Mouse (Mus musculus): ENCODE results near the gene Cenps. TPM values are rescaled to one million over a fixed set of nuclear protein-coding genes. Genes with fewer than 3 reads are reported as not detected.

Cenps gene
- polyA plus RNA-seq (2012; fragmentation: generic; extraction: Trizol): 32.5 TPM
- long read RNA-seq, experiment 1, transcript Cenps-201 (5 exons, 1,110 nt): major isoform, 13 of 19 reads
- long read RNA-seq, experiment 1, partial matches to known transcripts: 1 of 19 reads
- long read RNA-seq, experiment 1, other reads (novel, unspliced or antisense): 3 of 19 reads
- long read RNA-seq, experiment 2, transcript Cenps-201 (5 exons, 1,110 nt): major isoform, 5 of 8 reads
- long read RNA-seq, experiment 2, partial matches to known transcripts: 0 of 8 reads
- long read RNA-seq, experiment 2, other reads (novel, unspliced or antisense): 2 of 8 reads

DNA sequence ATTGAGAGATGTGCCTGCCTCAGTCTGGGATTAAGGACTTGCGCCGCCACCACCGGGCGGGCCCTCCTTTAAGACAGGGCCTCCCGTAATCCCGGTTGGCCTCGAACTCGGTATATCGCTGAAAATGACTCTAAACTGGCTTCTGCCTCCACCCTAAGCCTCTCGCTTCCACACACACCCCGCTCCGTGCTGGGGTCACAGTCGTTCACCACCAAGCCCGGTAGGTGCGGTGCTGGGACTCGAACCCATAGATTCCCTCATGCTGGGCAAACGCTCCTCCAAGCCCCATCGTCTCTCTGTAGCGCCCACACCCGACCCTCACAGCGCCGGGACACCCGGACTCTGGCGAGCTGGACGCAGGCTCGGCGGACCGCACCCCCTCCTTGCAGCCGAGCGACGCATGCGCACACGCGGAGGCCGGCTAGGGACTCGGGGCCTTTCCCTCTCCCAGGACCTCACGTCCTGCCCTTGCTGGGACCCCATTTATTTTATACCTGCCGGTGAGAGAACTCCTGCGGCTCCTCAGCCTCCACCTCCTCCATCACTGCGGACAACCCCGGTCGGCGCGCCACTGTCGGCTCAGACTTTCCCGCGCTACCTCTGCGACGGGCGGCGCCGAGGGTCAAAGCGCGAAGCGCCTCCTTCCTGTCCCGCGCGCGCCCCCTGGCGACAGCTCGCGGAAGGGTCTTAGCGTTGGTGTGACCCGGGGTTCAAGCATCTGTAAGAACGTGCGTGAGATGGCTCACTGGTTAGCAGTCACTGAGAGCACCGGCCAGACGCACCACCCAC is at the start of gene Cenps:
Gene Cenps (minus strand): TSS at position 648 of the 789 bp plus-strand sequence.
- Histone ChIP-seq H3K79me2 (ENCODE audit: control insufficient read depth, insufficient read depth) (peaks cover 36% of the 10 kb centered on the region), H3K36me3 (ENCODE audit: control insufficient read depth, insufficient read depth) (peaks cover 5% of the 10 kb centered on the region), H3K27me3 (ENCODE audit: control insufficient read depth, insufficient read depth, insufficient read length) (no peaks in the 10 kb centered on the region), H3K79me3 (ENCODE audit: low read depth) (peaks cover 10% of the 10 kb centered on the region), H3K4me3 (ENCODE audit: insufficient read depth, poor library complexity, severe bottlenecking) (peak within 1 kb of the TSS; percentile 61), H3ac (ENCODE audit: control insufficient read depth, insufficient read length, low read depth) (peak within 1 kb of the TSS; percentile 78)
- TF ChIP-seq MAX (IDR thresholded peaks at IDR 0.05) (peak; percentile 38), CTCF (IDR thresholded peaks at IDR 0.05; ENCODE audit: control insufficient read depth, insufficient read depth, insufficient read length) (peak; percentile 78), FOSL1 (IDR thresholded peaks at IDR 0.05; ENCODE audit: insufficient read depth, low read length, poor library complexity, severe bottlenecking) (no peak)

DNA sequence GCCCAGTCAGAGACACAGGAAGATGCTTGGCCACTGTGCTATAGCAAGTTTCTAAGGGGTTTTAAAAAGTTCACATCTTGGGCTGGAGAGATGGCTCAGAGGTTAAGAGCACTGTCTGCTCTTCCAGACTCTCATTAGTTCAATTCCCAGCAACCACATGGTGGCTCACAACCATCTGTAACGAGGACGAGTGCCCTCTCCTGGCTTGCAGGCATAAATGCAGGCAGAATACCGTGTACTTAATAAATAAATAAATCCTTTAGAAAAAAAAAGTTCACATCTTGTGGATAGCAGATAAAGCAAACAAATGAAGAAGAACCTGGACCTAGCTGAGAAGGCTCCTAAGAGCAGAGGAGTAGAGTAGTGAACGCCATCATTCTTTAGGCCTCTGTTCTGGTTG is 45.3 kb upstream of the Cenps start:
- no peak overlapping the region for H3ac ChIP-seq (ENCODE audit: control insufficient read depth, insufficient read length, low read depth)
- TF ChIP-seq MYOD1 (IDR thresholded peaks at IDR 0.05; ENCODE audit: control insufficient read depth, insufficient read length, low read depth) (no peak), CTCF (IDR thresholded peaks at IDR 0.05; ENCODE audit: control insufficient read depth, insufficient read depth, insufficient read length) (no peak), FOSL1 (IDR thresholded peaks at IDR 0.05; ENCODE audit: insufficient read depth, low read length, poor library complexity, severe bottlenecking) (no peak), MAX (IDR thresholded peaks at IDR 0.05) (no peak), USF1 (IDR thresholded peaks at IDR 0.05; ENCODE audit: low read depth) (no peak), CEBPB (IDR thresholded peaks at IDR 0.05; ENCODE audit: low read depth) (no peak), MYOG (IDR thresholded peaks at IDR 0.05; ENCODE audit: control insufficient read depth, extremely low read depth, insufficient read length) (no peak)
- H3K27me3 ChIP-seq (ENCODE audit: control insufficient read depth, insufficient read depth, insufficient read length): no peaks in the 10 kb centered on the region
- H3K36me3 ChIP-seq (ENCODE audit: control insufficient read depth, insufficient read depth): peaks cover 38% of the 10 kb centered on the region
- no peaks in the 10 kb centered on the region for H3K79me3 ChIP-seq (ENCODE audit: low read depth)
- no peaks in the 10 kb centered on the region for H3K79me2 ChIP-seq (ENCODE audit: control insufficient read depth, insufficient read depth)
- H3K4me3 ChIP-seq (ENCODE audit: insufficient read depth, poor library complexity, severe bottlenecking): no peak overlapping the region

DNA sequence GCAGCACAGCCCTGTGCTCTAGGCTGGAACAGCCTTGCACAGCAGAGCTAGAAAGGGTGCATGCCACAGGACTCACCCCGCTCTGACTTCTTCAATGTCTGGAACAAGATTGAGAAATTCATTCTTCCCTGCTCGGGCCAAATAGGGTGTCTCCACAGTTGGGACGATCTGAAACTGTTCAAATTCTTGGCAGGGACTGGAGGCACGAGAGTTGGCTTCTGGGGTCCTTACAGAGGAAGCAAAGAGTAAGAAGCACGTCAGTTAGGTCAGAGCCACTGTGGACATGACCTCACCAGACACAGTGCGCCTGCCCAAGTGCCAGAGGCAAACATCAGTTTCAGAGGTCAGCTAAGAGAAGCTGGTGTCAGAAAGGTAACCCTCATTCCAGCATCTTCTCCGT is 44.8 kb upstream of the Cenps start:
- TF ChIP-seq CTCF (IDR thresholded peaks at IDR 0.05; ENCODE audit: control insufficient read depth, insufficient read depth, insufficient read length): no peak
- TF ChIP-seq MYOD1 (IDR thresholded peaks at IDR 0.05; ENCODE audit: control insufficient read depth, insufficient read length, low read depth): no peak
- no peak for TF ChIP-seq MAX (IDR thresholded peaks at IDR 0.05)
- TF ChIP-seq MYOG (IDR thresholded peaks at IDR 0.05; ENCODE audit: control insufficient read depth, extremely low read depth, insufficient read length): no peak
- TF ChIP-seq USF1 (IDR thresholded peaks at IDR 0.05; ENCODE audit: low read depth): no peak
- TF ChIP-seq CEBPB (IDR thresholded peaks at IDR 0.05; ENCODE audit: low read depth): no peak
- TF ChIP-seq FOSL1 (IDR thresholded peaks at IDR 0.05; ENCODE audit: insufficient read depth, low read length, poor library complexity, severe bottlenecking): no peak
- H3K79me2 ChIP-seq (ENCODE audit: control insufficient read depth, insufficient read depth): no peaks in the 10 kb centered on the region
- no peak overlapping the region for H3K4me3 ChIP-seq (ENCODE audit: insufficient read depth, poor library complexity, severe bottlenecking)
- H3K36me3 ChIP-seq (ENCODE audit: control insufficient read depth, insufficient read depth): peaks cover 34% of the 10 kb centered on the region
- H3K27me3 ChIP-seq (ENCODE audit: control insufficient read depth, insufficient read depth, insufficient read length): no peaks in the 10 kb centered on the region
- no peaks in the 10 kb centered on the region for H3K79me3 ChIP-seq (ENCODE audit: low read depth)
- no peak overlapping the region for H3ac ChIP-seq (ENCODE audit: control insufficient read depth, insufficient read length, low read depth)

GRCm38 (mm10) chr4:149179573-149179972 is 42.1 kb upstream of the Cenps start:
- Histone ChIP-seq H3K79me3 (ENCODE audit: low read depth) (no peaks in the 10 kb centered on the region), H3K4me3 (ENCODE audit: insufficient read depth, poor library complexity, severe bottlenecking) (no peak overlapping the region), H3ac (ENCODE audit: control insufficient read depth, insufficient read length, low read depth) (no peak overlapping the region), H3K79me2 (ENCODE audit: control insufficient read depth, insufficient read depth) (no peaks in the 10 kb centered on the region), H3K36me3 (ENCODE audit: control insufficient read depth, insufficient read depth) (peaks cover 31% of the 10 kb centered on the region), H3K27me3 (ENCODE audit: control insufficient read depth, insufficient read depth, insufficient read length) (no peaks in the 10 kb centered on the region)
- TF ChIP-seq MAX (IDR thresholded peaks at IDR 0.05): no peak
- TF ChIP-seq MYOG (IDR thresholded peaks at IDR 0.05; ENCODE audit: control insufficient read depth, extremely low read depth, insufficient read length): no peak
- TF ChIP-seq FOSL1 (IDR thresholded peaks at IDR 0.05; ENCODE audit: insufficient read depth, low read length, poor library complexity, severe bottlenecking): no peak
- no peak for TF ChIP-seq CTCF (IDR thresholded peaks at IDR 0.05; ENCODE audit: control insufficient read depth, insufficient read depth, insufficient read length)
- no peak for TF ChIP-seq MYOD1 (IDR thresholded peaks at IDR 0.05; ENCODE audit: control insufficient read depth, insufficient read length, low read depth)
- no peak for TF ChIP-seq USF1 (IDR thresholded peaks at IDR 0.05; ENCODE audit: low read depth)
- no peak for TF ChIP-seq CEBPB (IDR thresholded peaks at IDR 0.05; ENCODE audit: low read depth)

- no peaks in the 10 kb centered on the region for H3K27me3 ChIP-seq (ENCODE audit: control insufficient read depth, insufficient read depth, insufficient read length)
- H3K36me3 ChIP-seq (ENCODE audit: control insufficient read depth, insufficient read depth): peaks cover 31% of the 10 kb centered on the region
- no peaks in the 10 kb centered on the region for H3K79me2 ChIP-seq (ENCODE audit: control insufficient read depth, insufficient read depth)
- no peaks in the 10 kb centered on the region for H3K79me3 ChIP-seq (ENCODE audit: low read depth)
- no peak for TF ChIP-seq MYOG (IDR thresholded peaks at IDR 0.05; ENCODE audit: control insufficient read depth, extremely low read depth, insufficient read length)
- no peak for TF ChIP-seq CEBPB (IDR thresholded peaks at IDR 0.05; ENCODE audit: low read depth)
- TF ChIP-seq CTCF (IDR thresholded peaks at IDR 0.05; ENCODE audit: control insufficient read depth, insufficient read depth, insufficient read length): no peak
- TF ChIP-seq FOSL1 (IDR thresholded peaks at IDR 0.05; ENCODE audit: insufficient read depth, low read length, poor library complexity, severe bottlenecking): no peak
- no peak for TF ChIP-seq MAX (IDR thresholded peaks at IDR 0.05)
- no peak overlapping the region for H3ac ChIP-seq (ENCODE audit: control insufficient read depth, insufficient read length, low read depth)
- H3K4me3 ChIP-seq (ENCODE audit: insufficient read depth, poor library complexity, severe bottlenecking): no peak overlapping the region
Measured at GRCm38 (mm10) chr4:149179160-149179559, 41.7 kb upstream of the Cenps start.

All from C2C12 (cell line).